Mouse (Mus musculus) E14TG2a.4 (cell line): Measurements from ENCODE around the gene Tigd4.
A peak's percentile ranks its signal among the peaks of the same experiment; 100 is the strongest.

Experiments
- H3K27me3 ChIP-seq: 2 replicates; pipeline ENCODE4 v1.6.1; 2014; ENCODE audit warnings: low read length, control low read depth; ENCODE audit not compliant: insufficient read depth
- H3K36me3 ChIP-seq: 2 replicates; pipeline ENCODE4 v1.6.1; 2014; ENCODE audit warnings: low read length, control low read depth; ENCODE audit not compliant: insufficient read depth
- H3K4me1 ChIP-seq: replicated peaks from 2 replicates; pipeline ENCODE4 v1.6.1; 2014; ENCODE audit warnings: low read depth, low read length, control low read depth
- H3K4me3 ChIP-seq: replicated peaks from 2 replicates; pipeline ENCODE4 v1.5.1; 2014; ENCODE audit warnings: mild to moderate bottlenecking, low read length
- H3K9me3 ChIP-seq: 2 replicates; pipeline ENCODE4 v1.6.1; 2014; ENCODE audit warnings: low read length, control low read depth
- CTCF ChIP-seq: conservative IDR thresholded peaks from 2 replicates; pipeline ENCODE4 v1.5.1; 2014; ENCODE audit warnings: low read length
- NANOG ChIP-seq: IDR thresholded peaks from 2 replicates; pipeline ENCODE4 v1.6.1; 2014; ENCODE audit warnings: borderline replicate concordance, low read length, mixed read lengths
- POU5F1 ChIP-seq: IDR thresholded peaks from 2 replicates; pipeline ENCODE4 v1.6.1; 2014; ENCODE audit warnings: low read length, borderline replicate concordance

The Tigd4 gene

GRCm38 (mm10) chr3:84581696-84582022 is 11.7 kb upstream of the Tigd4 start:
- Histone ChIP-seq H3K36me3 (no peaks in the 10 kb centered on the region), H3K9me3 (no peaks in the 10 kb centered on the region), H3K4me1 (peaks cover 33% of the 10 kb centered on the region), H3K4me3 (peak overlapping the region; percentile 93), H3K27me3 (peaks cover 16% of the 10 kb centered on the region)
- TF ChIP-seq POU5F1 (no peak), NANOG (no peak), CTCF (no peak)

GRCm38 (mm10) chr3:84582023-84582912 is 11.1 kb upstream of the Tigd4 start, which contains the start of gene Arfip1:
TSS of gene Arfip1 (minus strand) at chr3:84582625.
- Histone ChIP-seq H3K27me3 (peaks cover 16% of the 10 kb centered on the region), H3K4me1 (peaks cover 28% of the 10 kb centered on the region), H3K9me3 (no peaks in the 10 kb centered on the region), H3K4me3 (peak within 1 kb of the TSS; percentile 93), H3K36me3 (no peaks in the 10 kb centered on the region)
- no peak for TF ChIP-seq CTCF

- Histone ChIP-seq H3K36me3 (no peaks in the 10 kb centered on the region), H3K27me3 (peaks cover 16% of the 10 kb centered on the region)
Observed at GRCm38 (mm10) chr3:84582913-84583276, 10.5 kb upstream of the Tigd4 start.

GRCm38 (mm10) chr3:84586736-84587135 is 6.6 kb upstream of the Tigd4 start:
- Histone ChIP-seq H3K4me3 (no peak overlapping the region), H3K9me3 (no peaks in the 10 kb centered on the region), H3K36me3 (no peaks in the 10 kb centered on the region), H3K4me1 (peaks cover 7% of the 10 kb centered on the region), H3K27me3 (peaks cover 16% of the 10 kb centered on the region)
- TF ChIP-seq NANOG: no peak
- no peak for TF ChIP-seq POU5F1
- TF ChIP-seq CTCF: no peak

More at GRCm38 (mm10) chr3:84582913-84583276, 10.5 kb upstream of the Tigd4 start:
- no peak for TF ChIP-seq CTCF
- no peak for TF ChIP-seq POU5F1
- no peak for TF ChIP-seq NANOG
- Histone ChIP-seq H3K9me3 (no peaks in the 10 kb centered on the region), H3K4me3 (peak overlapping the region; percentile 93), H3K4me1 (peaks cover 22% of the 10 kb centered on the region)

- Histone ChIP-seq H3K9me3 (no peaks in the 10 kb centered on the region), H3K4me3 (no peak overlapping the region), H3K36me3 (no peaks in the 10 kb centered on the region), H3K27me3 (peaks cover 8% of the 10 kb centered on the region), H3K4me1 (peaks cover 8% of the 10 kb centered on the region; the same call in 1 of the 2 replicates)
- TF ChIP-seq POU5F1 (no peak), CTCF (no peak), NANOG (peak; percentile 51; the same call in 1 of the 2 replicates)
Observed at GRCm38 (mm10) chr3:84594894-84595676, 1.7 kb downstream of the Tigd4 start.

GRCm38 (mm10) chr3:84595677-84596234 is 2.4 kb downstream of the Tigd4 start:
- H3K4me1 ChIP-seq: peaks cover 11% of the 10 kb centered on the region; the same call in 1 of the 2 replicates
- H3K9me3 ChIP-seq: no peaks in the 10 kb centered on the region
- peaks cover 8% of the 10 kb centered on the region for H3K27me3 ChIP-seq
- TF ChIP-seq NANOG (no peak), CTCF (no peak), POU5F1 (no peak)
- no peak overlapping the region for H3K4me3 ChIP-seq
- no peaks in the 10 kb centered on the region for H3K36me3 ChIP-seq

- Histone ChIP-seq H3K27me3 (peaks cover 8% of the 10 kb centered on the region), H3K4me3 (no peak overlapping the region), H3K4me1 (peaks cover 22% of the 10 kb centered on the region)
Observed at GRCm38 (mm10) chr3:84597996-84598734, 4.8 kb downstream of the Tigd4 start.

GRCm38 (mm10) chr3:84598756-84599155 is 5.4 kb downstream of the Tigd4 start:
- H3K4me3 ChIP-seq: no peak overlapping the region
- H3K36me3 ChIP-seq: no peaks in the 10 kb centered on the region
- H3K27me3 ChIP-seq: peaks cover 8% of the 10 kb centered on the region
- no peak for TF ChIP-seq CTCF
- TF ChIP-seq NANOG: no peak
- no peak for TF ChIP-seq POU5F1
- H3K4me1 ChIP-seq: peaks cover 22% of the 10 kb centered on the region
- H3K9me3 ChIP-seq: no peaks in the 10 kb centered on the region; the same call in 1 of the 2 replicates

More at GRCm38 (mm10) chr3:84597996-84598734, 4.8 kb downstream of the Tigd4 start:
- Histone ChIP-seq H3K36me3 (no peaks in the 10 kb centered on the region), H3K9me3 (no peaks in the 10 kb centered on the region)
- TF ChIP-seq POU5F1 (no peak), NANOG (no peak), CTCF (no peak)
